Mouse (Mus musculus) lung, adult 2 months (tissue): Measurements from ENCODE around the gene Zfhx3. TPM values are rescaled to one million over a fixed set of nuclear protein-coding genes. Genes with fewer than 3 reads are reported as not detected.

ENCODE experiments used
- DNase-seq: peaks from one replicate; pipeline ENCODE4 v3.0.0; 2022
- H3K4me1 ChIP-seq: fragments of 200-500 bp; 2 replicates; pipeline ENCODE4 v1.6.1; 2011; ENCODE audit warnings: low read length; ENCODE audit not compliant: control insufficient read depth, insufficient read depth
- H3K4me3 ChIP-seq: fragments of 200-500 bp; replicated peaks from 2 replicates; pipeline ENCODE3; 2011; ENCODE audit warnings: low read depth, mild to moderate bottlenecking, control low read depth, low read length; ENCODE audit errors: extremely low read depth
- CTCF ChIP-seq: fragments of 200-500 bp; IDR thresholded peaks from 2 replicates; pipeline ENCODE4 v1.5.1; 2011; ENCODE audit warnings: mild to moderate bottlenecking, low read length, control low read depth; ENCODE audit not compliant: insufficient read depth
- POLR2A ChIP-seq: fragments of 200-500 bp; IDR thresholded peaks from 2 replicates; pipeline ENCODE4 v1.6.1; 2011; ENCODE audit warnings: low read depth, mild to moderate bottlenecking, control low read depth, low read length, borderline replicate concordance; ENCODE audit errors: extremely low read depth
- WGBS: fragments of 180-500 bp; shearing (Covaris S2); methylation state at CpG from one replicate; pipeline ENCODE4 v1.1.7; 2018; 5-methylcytosine and 5-hydroxymethylcytosine counted together
- polyA plus RNA-seq: library from polyadenylated mRNA; depleted of rRNA; stranded (reverse); fragments of >200 nt; gene quantifications from 2 replicates; pipeline ENCODE4 v1.2.3, GENCODE M21; 2012

Gene Zfhx3
- polyA plus RNA-seq, 1 experiment = 8.0 TPM

- 76% methylated on average over 25 of the region's 25 CpGs for WGBS
- no peak for DNase-seq
- H3K4me1 ChIP-seq = no peaks in the 10 kb centered on the region
- H3K4me3 ChIP-seq = no peak overlapping the region
- TF ChIP-seq CTCF (no peak), POLR2A (no peak)
Observed at GRCm38 (mm10) chr8:108537686-108538551, 595.5 kb downstream of the Zfhx3 start.

GRCm38 (mm10) chr8:108538929-108539555 is 596.6 kb downstream of the Zfhx3 start:
- DNase-seq = no peak
- no peaks in the 10 kb centered on the region for H3K4me1 ChIP-seq
- WGBS = 47% methylated on average over 8 of the region's 8 CpGs
- no peak for TF ChIP-seq POLR2A
- TF ChIP-seq CTCF = no peak
- H3K4me3 ChIP-seq = no peak overlapping the region

- no peak for DNase-seq
- 60% methylated on average over 8 of the region's 8 CpGs for WGBS
- TF ChIP-seq POLR2A (no peak), CTCF (no peak)
- Histone ChIP-seq H3K4me1 (no peaks in the 10 kb centered on the region), H3K4me3 (no peak overlapping the region)
Observed at GRCm38 (mm10) chr8:108552518-108552917, 610.1 kb downstream of the Zfhx3 start.

- no peak for TF ChIP-seq POLR2A
- TF ChIP-seq CTCF = no peak
- Histone ChIP-seq H3K4me3 (no peak overlapping the region), H3K4me1 (no peaks in the 10 kb centered on the region)
- 74% methylated on average over 11 of the region's 11 CpGs for WGBS
- no peak for DNase-seq
Observed at GRCm38 (mm10) chr8:108553808-108554577, 611.5 kb downstream of the Zfhx3 start.

- TF ChIP-seq POLR2A = no peak
- no peak for TF ChIP-seq CTCF
- H3K4me3 ChIP-seq = no peak overlapping the region
- no peak for DNase-seq
- H3K4me1 ChIP-seq = no peaks in the 10 kb centered on the region
- WGBS = 82% methylated on average over 12 of the region's 12 CpGs
Observed at GRCm38 (mm10) chr8:108554578-108555245, 612.3 kb downstream of the Zfhx3 start.

GRCm38 (mm10) chr8:108563420-108563819 is 621.0 kb downstream of the Zfhx3 start:
- H3K4me1 ChIP-seq = no peaks in the 10 kb centered on the region
- no peak overlapping the region for H3K4me3 ChIP-seq
- TF ChIP-seq POLR2A = no peak
- no peak for TF ChIP-seq CTCF
- no peak for DNase-seq
- WGBS = 84% methylated on average over 6 of the region's 6 CpGs

GRCm38 (mm10) chr8:108563934-108564564 is 621.6 kb downstream of the Zfhx3 start:
- Histone ChIP-seq H3K4me1 (no peaks in the 10 kb centered on the region), H3K4me3 (no peak overlapping the region)
- DNase-seq = no peak
- WGBS = 62% methylated on average over 7 of the region's 7 CpGs
- no peak for TF ChIP-seq POLR2A
- TF ChIP-seq CTCF = no peak

- H3K4me3 ChIP-seq = no peak overlapping the region
- DNase-seq = no peak
- no peak for TF ChIP-seq POLR2A
- no peak for TF ChIP-seq CTCF
- 79% methylated on average over 12 of the region's 12 CpGs for WGBS
- H3K4me1 ChIP-seq = no peaks in the 10 kb centered on the region
Observed at GRCm38 (mm10) chr8:108566035-108566434, 623.6 kb downstream of the Zfhx3 start.
